Mouse (Mus musculus) right cerebral cortex, postnatal 25 days (tissue): Measurements from ENCODE around the gene Lysmd4.
A peak's percentile ranks its signal among the peaks of the same experiment; 100 is the strongest.

Source experiments
- DNase-seq: peaks from one replicate; pipeline ENCODE4 v3.0.0; 2022

The Lysmd4 gene

DNA sequence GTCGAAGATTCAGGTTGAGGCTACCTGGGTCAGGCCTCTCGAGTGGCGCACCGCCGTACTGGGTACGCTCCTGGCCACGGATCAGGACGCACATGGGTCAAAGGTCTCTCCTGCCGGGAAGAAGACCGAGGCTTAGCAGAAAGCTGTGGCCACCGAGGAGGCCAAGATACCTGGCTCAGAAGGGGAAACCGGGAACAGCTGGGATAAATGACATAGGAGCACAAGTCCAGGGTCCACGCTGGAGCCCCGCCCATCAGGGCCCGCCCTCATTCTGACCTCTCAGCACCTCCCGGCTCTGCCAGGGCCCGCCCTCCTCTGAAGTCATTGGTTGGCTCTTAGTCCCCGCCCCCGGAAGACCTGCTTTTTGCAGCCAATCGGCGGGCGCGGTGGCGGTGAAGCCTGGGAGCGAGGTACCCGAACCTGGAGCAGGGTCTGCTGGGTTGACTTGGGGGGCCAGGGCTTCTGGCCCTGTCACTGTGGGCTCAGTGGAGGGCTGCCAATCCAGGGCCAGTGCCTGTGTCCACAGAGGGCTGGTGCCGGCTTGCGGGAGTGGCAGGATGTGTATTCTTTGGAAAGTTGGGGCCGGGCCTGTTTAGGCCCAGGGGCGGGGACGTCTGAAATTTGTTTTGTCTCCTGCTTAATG lies at the start of gene Lysmd4:
TSS of gene Lysmd4 (plus strand) at position 325 of the 643 bp plus-strand sequence.
- peak; percentile 97 for DNase-seq

DNA sequence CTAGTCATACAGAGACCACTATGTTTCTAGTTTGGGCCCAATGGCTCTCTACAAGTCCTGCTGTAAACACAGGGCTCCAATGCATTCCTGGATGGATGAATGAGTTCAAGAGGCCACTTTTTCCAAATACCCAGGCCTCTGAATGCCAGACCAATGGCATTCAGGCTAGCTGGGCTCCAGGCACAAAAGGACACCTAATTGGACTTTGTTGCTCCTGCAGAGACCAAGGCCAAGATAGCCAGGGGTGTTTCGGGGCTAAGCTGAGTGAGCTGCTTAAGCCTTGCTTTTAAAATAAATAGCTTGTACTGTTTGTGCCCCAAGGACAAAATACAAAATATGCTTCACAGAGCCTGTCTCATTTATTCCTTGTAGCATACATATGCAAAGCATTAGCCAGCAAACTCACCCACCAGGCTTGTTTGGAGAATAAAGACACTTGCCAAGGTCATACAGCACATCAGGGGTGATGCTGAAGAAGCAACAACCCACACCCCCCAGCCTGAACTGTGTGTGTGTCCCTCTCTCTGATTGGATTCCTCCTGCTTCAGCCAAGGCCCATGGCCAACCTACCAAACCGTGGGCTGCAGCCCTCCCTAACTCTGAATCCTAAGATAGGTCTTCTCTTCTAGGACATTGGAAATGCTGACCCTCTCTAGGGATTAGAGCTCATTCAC lies 48.7 kb upstream of the Lysmd4 start:
- no peak for DNase-seq

DNA sequence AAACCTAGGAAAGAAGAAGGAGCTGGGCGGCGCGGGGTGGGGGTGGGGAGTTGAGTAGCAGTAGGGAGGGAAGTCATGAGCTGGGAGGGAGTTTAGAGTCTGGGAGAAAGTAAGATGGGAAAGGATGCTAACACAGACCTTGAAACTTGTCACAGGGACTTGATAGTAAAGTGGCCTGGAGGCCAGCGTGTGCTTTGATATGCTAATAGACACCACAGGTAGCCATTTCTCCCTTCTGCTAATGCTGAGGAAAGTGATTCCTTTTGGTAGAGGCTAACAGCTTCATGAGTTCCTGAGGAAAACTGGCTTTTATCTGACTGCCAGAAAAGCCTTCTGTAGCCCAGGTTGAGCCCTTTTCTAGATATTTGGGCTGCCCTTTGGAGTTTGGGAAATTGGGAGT lies 38.6 kb upstream of the Lysmd4 start:
- DNase-seq = no peak

DNA sequence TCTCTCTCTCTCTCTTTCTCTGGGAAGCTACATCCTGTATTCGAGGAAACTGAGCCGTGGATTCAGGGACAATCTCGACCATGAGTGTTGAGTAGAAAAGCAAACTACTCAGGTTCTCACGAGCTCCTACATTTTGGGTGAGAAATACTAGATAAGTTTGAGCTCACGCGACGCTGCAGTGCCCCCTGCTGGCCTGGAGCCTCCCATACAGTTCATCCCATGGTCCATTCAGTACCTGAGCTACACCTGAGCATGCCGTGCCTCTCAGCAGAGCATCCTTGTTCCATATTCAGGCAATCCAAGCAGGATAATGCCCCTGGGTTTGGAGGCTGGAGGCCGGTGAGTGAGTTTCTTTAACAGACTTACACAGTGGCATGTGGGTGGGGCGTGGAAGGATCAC lies 22.9 kb upstream of the Lysmd4 start:
- DNase-seq = peak; percentile 48

DNA sequence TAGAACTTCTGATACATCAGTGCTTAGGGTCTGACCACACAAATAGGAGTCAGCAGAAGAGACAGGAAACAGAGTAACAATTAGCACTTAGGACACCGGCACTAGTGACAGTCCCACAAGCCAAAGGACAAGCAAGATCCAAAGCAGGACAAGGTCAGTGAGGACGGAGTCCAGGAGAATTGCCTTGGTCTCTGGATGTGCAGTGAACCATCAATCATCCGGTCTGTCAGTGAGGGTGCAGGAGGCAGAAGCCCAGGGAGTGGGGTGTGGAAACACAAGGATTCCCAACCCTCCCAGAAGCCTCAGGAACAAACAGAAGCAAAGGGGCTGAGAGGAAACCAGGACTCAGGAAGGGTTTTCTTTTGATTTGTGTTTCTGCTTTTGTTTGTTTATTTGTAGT lies 18.7 kb upstream of the Lysmd4 start:
- no peak for DNase-seq

DNA sequence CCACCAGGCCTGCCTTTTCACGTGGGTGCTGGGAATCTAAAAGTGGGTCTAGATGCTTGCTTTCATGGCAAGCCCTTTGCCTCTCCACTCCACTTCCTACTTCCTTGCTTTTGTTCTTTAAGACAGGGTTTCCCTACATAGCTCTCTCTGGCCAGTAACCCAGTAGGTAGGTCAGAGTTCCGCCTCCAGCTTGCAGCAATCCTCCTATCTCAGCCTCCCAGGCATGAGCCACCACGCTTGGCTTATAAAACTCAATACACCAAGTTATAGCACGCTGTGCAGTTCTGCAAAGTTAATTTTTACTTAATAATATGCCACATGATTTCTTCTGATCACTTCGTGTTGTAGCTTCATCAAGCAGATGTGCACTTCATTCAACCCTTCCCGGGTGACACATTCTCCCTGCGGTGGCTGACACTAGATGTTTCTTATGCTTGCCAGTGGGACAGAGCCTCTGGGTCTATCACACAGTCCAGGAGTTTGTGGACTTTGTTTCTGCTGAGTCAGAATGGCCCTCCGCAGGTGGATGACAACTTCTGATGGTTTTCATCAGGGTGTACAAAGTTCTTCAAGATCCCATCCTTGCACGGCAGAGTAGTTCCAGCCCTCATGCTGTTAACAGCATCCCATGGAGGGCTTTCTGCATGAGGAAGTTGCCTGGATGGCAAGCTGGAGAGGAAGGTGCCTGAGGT lies 16.5 kb upstream of the Lysmd4 start:
- DNase-seq = no peak

DNA sequence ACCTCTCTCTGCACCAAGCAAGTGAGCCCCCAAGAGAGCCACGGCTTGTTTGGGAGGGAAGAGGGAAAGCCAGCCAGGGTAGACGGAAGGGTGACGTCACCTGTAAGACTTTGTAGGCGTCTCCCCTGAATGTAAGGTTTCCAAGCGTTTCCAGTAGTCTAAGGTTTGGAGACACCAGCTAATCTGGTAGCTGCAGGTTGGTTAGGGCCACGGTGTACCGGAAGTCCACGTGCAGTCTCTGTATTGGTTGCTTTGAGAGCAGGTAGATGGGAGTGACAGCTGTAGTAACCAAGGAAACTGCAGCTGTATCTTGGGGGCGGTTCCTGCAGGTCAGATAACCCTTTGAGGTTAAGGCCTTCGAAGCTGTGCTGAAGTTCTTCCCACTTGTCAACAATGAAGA lies 15.8 kb upstream of the Lysmd4 start:
- DNase-seq = no peak

DNA sequence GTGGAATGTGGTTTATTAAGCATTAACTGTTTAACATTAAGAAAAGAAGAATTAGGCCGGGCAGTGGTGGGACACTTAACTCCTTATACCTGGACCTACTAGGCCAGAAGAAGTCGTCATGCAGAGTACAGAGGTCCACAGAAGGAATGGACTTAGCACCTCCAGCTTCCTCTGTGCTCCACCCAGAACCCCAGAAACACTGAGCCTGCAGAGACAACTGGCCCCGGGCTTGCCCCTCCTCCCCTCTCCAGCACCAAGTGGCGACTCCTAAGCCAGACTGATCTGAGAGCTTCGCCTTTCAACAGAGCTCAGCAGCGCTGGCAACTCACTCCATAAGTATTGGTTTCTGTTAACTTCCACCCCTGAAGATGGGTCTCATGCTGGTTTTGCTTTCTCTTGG lies 14.6 kb upstream of the Lysmd4 start:
- DNase-seq = no peak

DNA sequence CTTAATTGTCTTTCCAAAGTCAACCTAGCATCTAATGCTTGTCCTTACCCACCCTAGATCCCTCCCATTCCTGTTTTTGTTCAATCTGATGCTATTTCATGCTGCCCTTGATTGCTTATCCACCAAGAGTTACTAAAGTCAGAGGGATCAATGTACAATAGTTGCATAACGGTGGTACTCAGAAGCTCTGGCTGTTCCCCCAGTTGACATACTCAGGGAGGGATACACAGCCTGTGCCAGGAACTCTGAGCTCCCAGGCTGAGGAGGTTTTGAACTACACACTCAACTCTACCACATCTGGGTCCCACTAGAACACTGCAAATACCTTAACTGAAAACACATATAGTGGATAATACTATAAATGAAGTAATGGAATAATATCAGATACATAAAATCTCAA lies 14.0 kb upstream of the Lysmd4 start:
- DNase-seq = no peak

DNA sequence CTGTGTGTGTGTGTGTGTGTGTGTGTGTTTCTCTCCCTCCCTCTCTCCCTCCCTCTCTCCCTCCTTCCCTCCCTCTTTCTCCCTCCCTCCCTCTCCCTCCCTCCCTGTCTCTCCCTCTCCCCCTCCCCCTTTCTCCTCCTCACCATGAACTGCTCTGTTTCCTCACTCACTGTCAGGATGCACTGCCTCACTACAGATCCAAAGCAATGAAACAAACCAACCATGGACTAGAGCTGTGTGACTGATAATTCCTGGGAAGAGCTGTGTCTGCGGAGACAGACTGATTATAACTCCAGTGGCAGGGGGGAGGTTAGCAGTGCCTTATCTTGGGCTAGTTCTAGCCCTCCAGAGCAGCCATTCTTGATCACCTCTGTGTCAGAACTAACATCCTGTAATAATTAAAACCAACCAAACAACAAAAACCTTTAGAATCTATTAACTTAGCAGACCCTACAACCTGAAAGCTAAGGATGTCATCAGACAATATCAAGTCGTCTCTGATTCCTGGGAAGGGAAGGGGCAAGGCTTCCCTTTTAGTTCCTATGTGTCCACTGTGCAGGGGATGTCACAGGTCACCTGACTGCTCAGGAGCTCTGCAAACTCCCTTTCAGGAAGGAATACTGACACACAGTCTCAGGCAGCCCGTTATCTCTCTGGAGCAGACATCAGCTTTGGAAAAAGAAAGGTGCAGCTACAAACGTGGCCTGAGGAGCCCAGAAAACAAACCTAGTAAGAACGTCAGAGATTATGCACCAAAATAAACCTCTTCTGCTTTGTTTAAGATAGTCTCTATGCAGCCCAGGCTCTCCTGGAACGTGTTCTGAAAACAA lies 12.1 kb upstream of the Lysmd4 start:
- no peak for DNase-seq

DNA sequence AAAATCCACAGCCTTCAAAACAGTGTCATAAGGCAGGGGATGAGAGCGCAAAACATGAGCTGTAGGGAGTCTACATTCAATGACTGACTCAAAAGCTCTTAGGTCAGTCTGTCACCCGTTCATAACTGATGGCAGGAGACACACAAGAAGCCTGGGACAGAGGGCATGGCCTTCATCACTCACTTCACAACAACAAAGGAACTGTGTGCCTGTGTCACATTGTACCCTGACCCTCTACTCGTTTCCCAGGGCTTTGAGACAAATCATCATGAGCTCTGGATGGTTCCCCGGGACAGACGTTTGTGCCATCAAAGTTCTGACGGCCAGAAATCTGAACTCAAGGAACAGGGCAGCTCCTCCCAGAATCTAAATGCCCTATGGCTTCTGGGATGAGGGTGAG lies 11.0 kb upstream of the Lysmd4 start:
- DNase-seq = no peak

DNA sequence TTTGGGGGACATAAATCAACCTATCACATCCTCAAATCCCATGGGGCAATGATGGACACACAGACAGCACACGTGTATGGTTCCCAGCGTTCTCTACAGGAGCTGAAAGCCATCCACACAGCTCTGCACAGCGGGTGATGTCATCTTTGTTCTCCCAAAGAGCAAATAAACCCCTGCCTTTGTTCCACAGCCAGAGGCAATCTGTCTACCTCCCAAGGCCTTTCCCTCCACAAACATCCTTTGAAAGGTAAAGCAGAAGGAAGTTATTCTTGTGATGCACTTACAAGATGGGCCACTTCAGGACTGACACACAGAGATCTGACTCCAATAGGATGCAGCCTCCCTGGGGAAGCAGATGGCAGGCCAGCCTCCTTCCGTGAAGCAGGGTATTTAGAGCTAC lies 10.4 kb upstream of the Lysmd4 start:
- no peak for DNase-seq

DNA sequence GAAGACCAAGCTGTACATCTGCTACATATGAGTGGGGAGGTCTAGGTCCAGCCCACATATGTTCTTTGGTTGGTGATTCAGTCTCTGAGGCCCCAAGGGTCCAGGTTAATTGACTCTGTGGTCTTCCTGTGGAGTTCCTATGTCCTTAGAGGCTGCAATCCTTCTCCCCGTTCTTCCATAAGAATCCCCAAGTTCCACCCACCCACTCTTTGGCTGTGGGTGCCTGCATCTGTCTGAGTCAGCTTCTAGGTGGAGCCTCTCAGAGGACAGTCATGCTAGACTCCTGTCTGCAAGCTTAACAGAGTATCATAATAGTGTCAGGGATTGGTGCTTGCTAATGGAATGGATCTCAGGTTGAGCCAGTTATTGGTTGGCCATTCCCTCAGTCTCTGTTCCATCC lies 8.8 kb upstream of the Lysmd4 start:
- no peak for DNase-seq

DNA sequence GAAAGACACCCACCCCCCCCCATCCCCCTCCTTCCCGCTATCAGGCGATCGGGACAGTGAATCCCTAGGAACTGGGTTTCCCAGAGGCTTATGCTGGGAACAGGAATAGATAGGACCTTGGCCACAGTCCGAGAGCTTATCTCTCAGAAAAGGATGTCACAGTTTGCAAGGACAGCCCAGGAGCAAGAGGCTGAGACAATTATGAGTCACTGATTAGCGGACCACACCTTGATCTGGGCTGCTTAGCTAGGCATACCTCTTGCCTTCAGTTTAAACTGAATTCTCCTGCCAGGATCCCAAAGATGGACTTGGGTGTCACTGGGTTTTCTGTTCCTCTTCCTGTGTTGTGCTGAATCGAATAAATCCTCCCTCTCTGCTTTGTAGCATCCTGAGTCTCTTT lies 6.0 kb upstream of the Lysmd4 start:
- no peak for DNase-seq

DNA sequence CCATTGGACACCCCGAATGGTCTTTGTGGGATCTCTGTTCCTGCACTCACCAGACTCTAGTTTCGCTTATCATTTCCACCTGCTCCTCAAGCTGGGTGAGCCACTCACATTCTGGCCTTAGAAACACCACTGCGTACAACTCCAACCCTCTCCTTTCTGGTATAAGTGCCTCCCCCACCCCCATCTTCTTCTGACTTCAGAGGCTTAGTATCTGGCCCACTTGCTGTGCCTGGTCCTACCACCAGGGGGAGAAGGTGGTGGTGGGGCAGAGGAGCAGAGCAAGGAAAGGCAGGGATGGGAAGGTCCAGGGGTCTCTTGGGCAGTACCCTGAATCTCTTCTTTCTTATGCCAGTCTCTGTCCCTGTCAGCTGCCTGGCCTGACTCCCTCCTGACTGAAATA lies 5.3 kb upstream of the Lysmd4 start:
- DNase-seq = peak; percentile 44

DNA sequence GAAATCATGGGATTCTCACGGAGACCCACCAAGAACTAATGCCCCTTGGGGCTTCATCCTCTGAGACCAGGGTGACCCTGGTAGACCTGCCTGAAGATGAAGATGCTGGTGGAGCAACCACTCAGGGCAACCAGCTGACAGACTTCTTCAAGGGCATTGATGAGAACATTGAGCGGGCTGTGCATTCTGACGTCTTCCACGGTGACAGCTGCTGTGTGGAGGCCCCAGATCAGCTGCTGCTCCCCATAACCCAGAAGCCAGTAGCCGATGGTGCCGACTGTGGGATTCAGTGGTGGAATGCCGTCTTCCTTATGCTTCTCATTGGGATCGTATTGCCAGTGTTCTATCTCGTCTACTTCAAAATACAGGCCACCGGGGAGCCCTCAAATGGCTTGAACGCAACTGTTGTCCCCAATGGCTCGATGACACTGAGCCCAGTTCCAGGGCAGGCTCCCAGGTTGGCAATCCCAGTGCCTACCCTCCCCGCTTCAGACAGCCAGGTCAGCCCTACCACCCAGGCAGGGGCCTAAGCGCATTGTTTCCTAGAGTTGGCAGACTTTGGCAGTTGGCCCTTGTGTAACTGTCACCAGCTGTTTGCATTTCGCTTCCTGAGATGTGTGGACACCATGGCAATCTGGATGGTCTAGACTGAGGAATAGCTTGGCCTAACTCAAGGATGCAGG lies 3.7 kb downstream of the Lysmd4 start:
- DNase-seq = no peak

DNA sequence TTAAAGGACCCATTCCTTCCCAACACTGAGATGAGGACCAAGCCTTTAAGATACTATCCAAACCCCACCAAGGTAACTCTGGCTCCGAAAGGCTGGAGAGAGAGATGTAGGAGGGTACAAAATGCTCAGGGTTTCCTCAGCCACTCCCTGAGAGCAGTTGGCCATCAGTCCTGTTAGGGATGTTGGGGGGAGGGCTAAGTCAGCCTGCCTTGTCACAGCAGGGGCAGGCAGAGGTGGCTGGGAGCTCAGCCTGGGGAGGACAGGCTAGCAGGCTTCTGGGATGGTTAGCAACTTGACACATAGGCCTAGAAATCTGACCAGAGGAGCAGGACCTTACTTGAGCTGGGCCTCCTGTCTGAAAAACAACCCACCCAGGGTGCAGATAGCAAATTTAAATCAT lies 5.2 kb downstream of the Lysmd4 start:
- no peak for DNase-seq

DNA sequence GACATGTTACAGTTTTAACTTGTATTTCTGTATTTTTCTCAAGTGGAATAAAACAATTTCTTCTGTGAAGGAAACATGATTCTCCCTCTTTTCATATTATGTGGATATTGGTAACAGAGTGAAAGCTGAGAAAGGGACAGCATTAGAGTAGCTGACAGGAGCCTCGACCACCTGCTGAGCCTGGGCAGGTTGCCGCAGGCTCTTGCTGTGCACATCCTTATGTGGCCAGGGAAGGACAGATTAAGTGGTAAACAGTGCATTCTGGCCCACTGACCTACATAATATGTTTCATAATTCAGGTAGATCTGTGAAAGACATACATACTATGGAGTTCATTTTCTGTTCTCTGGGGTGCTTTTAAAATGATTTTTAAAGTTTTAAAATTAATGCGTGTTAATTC lies 6.0 kb downstream of the Lysmd4 start:
- DNase-seq = no peak

DNA sequence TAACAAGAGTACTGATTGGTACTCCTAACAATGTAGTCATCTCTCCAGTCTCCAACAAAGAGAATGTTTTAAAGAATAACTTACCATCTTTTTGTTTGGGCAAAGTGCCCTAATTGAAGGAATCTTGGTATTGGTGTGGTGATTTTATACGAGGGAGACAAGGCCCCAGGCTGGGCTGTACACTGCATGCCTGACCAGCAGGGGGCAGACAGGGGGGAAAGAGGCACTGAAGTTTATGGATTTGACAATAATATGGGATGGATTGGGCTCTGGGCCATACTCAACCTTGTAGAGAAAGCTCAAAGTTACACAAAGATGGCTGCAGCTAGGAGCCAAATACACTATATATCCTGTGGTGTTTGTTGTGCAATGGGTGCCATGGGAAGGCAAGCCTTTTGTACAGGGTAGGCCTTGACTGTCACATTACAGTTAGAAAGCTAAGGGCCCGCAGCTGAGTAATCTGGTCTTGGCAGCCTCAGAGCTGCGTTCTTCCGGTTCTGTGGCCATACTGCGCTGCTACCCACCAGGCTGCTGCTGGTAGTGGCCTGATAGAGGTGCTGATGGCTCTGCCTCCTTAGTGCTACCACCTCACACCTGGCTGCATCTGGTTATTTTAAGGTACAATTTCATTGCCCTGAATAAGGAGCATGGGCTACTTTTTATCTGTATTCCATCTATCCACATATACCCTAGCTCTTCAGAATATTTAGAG lies 6.7 kb downstream of the Lysmd4 start:
- DNase-seq = no peak

DNA sequence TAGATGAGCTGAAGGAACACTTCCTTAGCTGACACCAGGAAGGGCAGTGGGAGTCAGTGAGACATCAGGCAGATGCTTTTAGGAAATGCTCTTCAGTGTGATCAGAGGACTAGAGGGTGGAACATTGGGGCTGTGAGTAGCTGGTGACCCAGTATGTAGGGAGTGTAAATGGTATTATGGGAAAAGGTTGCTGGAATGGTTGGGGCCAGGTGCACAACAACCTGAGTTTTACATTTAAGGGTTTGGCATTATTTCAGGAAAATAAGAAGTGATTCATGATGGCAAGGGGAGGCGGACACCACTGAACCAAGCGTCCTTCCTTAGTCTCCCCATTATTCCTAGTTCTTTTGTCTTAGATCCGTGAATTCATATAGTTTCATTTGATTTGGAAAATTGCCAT lies 7.4 kb downstream of the Lysmd4 start:
- DNase-seq = no peak

DNA sequence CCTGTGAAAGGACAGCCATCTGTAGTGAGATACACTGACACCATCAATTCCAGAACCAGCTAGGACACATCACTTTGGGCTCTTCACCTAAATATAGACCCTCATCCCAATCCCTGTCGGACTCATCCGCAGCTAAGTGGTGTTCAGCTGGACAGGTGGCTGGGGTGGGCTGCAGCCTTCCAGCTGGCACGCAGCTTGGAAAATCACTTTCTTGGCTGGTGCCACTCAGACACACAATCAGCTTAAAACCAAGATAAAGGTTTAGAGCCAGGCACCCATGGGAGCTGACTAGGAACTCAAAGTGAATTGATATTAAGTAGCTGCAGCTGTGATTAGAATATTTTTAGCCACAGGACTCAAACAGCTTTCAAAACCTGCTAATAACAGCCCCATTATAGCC lies 7.9 kb downstream of the Lysmd4 start:
- DNase-seq = no peak

DNA sequence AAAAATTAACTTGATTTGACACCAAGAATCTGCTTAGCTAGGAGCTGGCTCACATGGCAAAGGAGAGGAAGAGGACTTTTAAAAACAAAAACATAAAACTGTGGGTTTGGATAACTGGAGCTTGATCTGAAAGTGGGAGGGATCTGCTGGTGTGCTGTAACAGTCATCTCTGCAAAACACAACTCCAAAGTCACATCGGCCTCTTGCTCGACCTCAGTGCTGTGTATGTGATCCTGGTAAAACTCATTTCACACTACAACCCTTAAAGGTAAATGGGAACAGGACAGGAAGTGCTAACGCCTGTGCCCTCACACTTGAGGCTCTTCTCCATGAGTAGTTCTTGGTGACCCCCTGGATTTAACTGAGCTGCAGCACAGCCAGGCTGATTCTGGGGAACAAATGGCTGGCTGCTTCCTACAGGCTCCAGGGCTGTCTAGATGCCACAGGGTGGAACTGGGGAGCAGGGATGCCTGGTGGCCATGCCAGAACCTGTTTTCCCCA lies 8.3 kb downstream of the Lysmd4 start:
- DNase-seq = no peak
